Mouse (Mus musculus) lung, embryonic 14.5 days (tissue): ENCODE results near the gene Crlf1. TPM values are rescaled to one million over a fixed set of nuclear protein-coding genes. Genes with fewer than 3 reads are reported as not detected.
"Not testable (repeated sequence)": the region's sequence is repeated elsewhere in the genome, so short reads cannot be mapped to it uniquely, and the experiment has no call there.

Experiments
- ATAC-seq: fragments of 200-750 bp; cut with Nextera tagmentation; 2 replicates; pipeline ENCODE4 v1.8.0; 2017; ENCODE audit warnings: mild to moderate bottlenecking, moderate TSS enrichment, moderate library complexity; ENCODE audit not compliant: insufficient read depth
- DNase-seq: peaks from one replicate; pipeline ENCODE4 v3.0.0-alpha.2; 2015
- H3K27ac ChIP-seq: fragments of 300-500 bp; sonication (generic); 2 replicates; pipeline ENCODE4 v1.5.1; 2014; ENCODE audit warnings: low read depth, mild to moderate bottlenecking, moderate library complexity
- H3K27me3 ChIP-seq: fragments of 300-500 bp; sonication (generic); 2 replicates; pipeline ENCODE4 v1.6.1; 2014; ENCODE audit warnings: low read length, control low read depth; ENCODE audit not compliant: insufficient read depth
- H3K36me3 ChIP-seq: fragments of 300-500 bp; sonication (generic); 2 replicates; pipeline ENCODE4 v1.6.1; 2014; ENCODE audit warnings: control low read depth; ENCODE audit not compliant: insufficient read depth
- H3K4me1 ChIP-seq: fragments of 300-500 bp; sonication (generic); 2 replicates; pipeline ENCODE4 v1.6.1; 2014; ENCODE audit warnings: antibody characterized with exemption, control low read depth; ENCODE audit not compliant: insufficient read depth
- H3K4me2 ChIP-seq: fragments of 300-500 bp; sonication (generic); 2 replicates; pipeline ENCODE4 v1.6.1; 2014; ENCODE audit warnings: mild to moderate bottlenecking
- H3K4me3 ChIP-seq: fragments of 300-500 bp; sonication (generic); 2 replicates; pipeline ENCODE4 v1.5.1; 2014; ENCODE audit warnings: low read depth, low read length
- H3K9ac ChIP-seq: fragments of 300-500 bp; sonication (generic); 2 replicates; pipeline ENCODE4 v1.6.1; 2014
- H3K9me3 ChIP-seq: fragments of 300-500 bp; sonication (generic); 2 replicates; pipeline ENCODE4 v1.6.1; 2016; ENCODE audit warnings: low read depth, low read length, control low read depth
- CTCF ChIP-seq: IDR thresholded peaks from 2 replicates; pipeline ENCODE4 v1.5.1; 2016; ENCODE audit warnings: antibody characterized with exemption, low read depth
- WGBS: fragments of 180-500 bp; shearing (Covaris S2); extraction: QIAGEN DNeasy Blood & Tissue Kit; methylation state at CpG from one replicate; pipeline ENCODE4 v1.1.7; 2014; 5-methylcytosine and 5-hydroxymethylcytosine counted together
- polyA plus RNA-seq: library from polyadenylated mRNA; unstranded; fragments of >200 nt; fragmentation: Nextera tagmentation; extraction: Ambion mirVana; gene quantifications from 2 replicates; pipeline ENCODE4 v1.2.1, GENCODE M21; 2014

The Crlf1 gene
- polyA plus RNA-seq, 1 experiment from 2014 or later = 165 TPM

DNA sequence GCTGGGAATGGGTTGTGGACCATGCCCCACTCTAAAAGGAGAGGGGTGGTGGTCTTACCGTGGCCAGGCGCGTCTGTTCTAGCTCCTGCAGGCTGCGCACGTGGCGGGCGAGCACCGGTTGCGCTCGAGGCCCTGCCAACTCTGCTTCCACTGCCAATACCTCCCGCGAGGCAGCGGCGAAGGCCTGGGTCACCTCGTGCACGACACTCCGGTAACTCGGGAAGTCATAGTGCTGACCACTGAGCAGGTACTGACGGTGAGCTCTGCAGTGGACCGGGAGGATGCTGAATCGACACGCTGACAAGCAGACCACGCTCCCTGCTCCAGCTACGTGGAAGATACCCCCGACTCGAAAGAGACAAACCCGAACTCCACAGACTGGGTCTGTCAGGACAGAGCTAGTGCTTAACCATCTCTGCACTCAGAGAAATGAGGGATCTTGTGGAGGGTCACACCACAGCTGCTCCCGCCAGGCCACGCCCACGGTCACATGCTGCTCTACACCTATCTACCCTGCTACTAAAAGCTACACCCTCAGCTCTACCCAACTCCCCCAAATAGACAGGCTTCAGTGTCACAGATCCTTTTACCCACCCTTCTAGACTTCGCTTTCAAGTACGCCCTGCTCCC is 12.9 kb downstream of the Crlf1 start:
- Histone ChIP-seq H3K9me3 (no peaks in the 10 kb centered on the region), H3K27ac (peak overlapping the region; percentile 92), H3K27me3 (peaks cover 22% of the 10 kb centered on the region), H3K36me3 (peaks cover 35% of the 10 kb centered on the region), H3K4me3 (peak overlapping the region; percentile 67), H3K4me1 (peaks cover 18% of the 10 kb centered on the region), H3K4me2 (peak overlapping the region; percentile 83), H3K9ac (peak overlapping the region; percentile 82)
- no peak for TF ChIP-seq CTCF
- DNase-seq (no peak), ATAC-seq (peak; percentile 29; the same call in 1 of the 2 replicates)
- WGBS = 31% methylated on average over 32 of the region's 32 CpGs

DNA sequence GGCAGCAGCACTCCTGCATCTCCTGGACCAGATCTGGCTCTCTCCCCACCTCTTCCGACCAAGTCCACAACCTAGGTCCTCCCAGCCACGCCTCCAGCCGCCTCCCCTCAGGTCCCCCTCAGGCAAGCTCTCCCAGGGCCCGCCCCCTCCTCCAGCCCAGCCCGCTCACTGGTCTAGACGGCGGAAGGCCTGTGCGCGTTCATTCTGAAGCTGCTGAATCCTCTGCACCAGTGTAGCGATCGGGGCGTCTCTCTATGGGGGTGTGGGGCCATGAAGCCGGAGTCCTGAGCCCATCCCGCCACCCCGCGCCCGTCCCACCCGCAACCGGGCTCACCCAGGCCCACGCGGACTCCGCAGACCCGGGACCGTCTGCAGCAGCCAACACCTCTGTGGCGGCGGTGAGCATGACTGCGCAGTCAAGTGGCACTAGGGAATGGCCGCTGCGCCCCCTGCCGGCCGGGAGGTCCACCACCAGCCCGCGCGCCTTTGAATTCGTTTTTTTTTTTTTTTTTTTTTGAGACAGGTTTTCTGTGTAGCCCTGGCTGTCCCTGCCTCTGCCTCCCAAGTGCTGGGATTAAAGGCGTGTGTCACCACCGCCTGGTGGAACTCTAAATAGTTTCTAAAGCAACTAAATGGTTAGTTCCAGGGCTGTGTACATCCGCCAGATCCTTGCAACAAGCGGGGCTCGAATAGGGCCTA is 13.5 kb downstream of the Crlf1 start, which contains the start of gene Rex1bd:
Gene Rex1bd, minus strand, starts transcription at position 425 of the 699 bp plus-strand sequence.
- H3K4me1 ChIP-seq = peaks cover 22% of the 10 kb centered on the region
- peak; percentile 87 for ATAC-seq
- peaks cover 35% of the 10 kb centered on the region for H3K36me3 ChIP-seq
- peak; percentile 92 for TF ChIP-seq CTCF
- H3K9me3 ChIP-seq = no peaks in the 10 kb centered on the region
- H3K27ac ChIP-seq = peak within 1 kb of the TSS; percentile 92
- 2% methylated on average over 40 of the region's 40 CpGs for WGBS
- peak within 1 kb of the TSS; percentile 67 for H3K4me3 ChIP-seq
- peaks cover 15% of the 10 kb centered on the region; the same call in 1 of the 2 replicates for H3K27me3 ChIP-seq
- peak; percentile 96 for DNase-seq
- peak within 1 kb of the TSS; percentile 83 for H3K4me2 ChIP-seq
- peak within 1 kb of the TSS; percentile 82 for H3K9ac ChIP-seq

DNA sequence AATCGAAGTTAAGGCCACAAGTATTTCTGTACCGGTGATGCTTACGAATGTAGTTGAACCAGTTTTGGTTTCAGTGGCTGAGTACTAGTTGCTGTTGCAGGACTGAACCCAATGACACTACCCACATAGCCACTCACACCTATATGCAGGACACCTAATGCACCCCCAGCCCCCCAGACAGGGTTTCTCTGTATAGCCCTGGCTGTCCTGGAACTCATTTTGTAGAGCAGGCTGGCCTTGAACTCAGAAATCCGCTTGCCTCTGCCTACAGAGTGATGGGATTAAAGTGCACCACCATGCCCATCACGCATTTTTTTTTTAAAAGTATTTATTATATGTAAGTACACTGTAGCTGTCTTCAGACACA is 14.1 kb downstream of the Crlf1 start:
- no peak overlapping the region for H3K4me3 ChIP-seq
- H3K27ac ChIP-seq = 0 out of 2 replicates have a peak overlapping the region, but pooled peaks have one; percentile 20
- peaks cover 10% of the 10 kb centered on the region; the same call in 1 of the 2 replicates for H3K27me3 ChIP-seq
- H3K9ac ChIP-seq = no peak overlapping the region
- peaks cover 39% of the 10 kb centered on the region for H3K36me3 ChIP-seq
- TF ChIP-seq CTCF = no peak
- H3K4me1 ChIP-seq = peaks cover 21% of the 10 kb centered on the region
- ATAC-seq (no peak), DNase-seq (no peak)
- H3K9me3 ChIP-seq = no peaks in the 10 kb centered on the region
- 52% methylated on average over 5 of the region's 5 CpGs for WGBS
- H3K4me2 ChIP-seq = peak overlapping the region; percentile 83

DNA sequence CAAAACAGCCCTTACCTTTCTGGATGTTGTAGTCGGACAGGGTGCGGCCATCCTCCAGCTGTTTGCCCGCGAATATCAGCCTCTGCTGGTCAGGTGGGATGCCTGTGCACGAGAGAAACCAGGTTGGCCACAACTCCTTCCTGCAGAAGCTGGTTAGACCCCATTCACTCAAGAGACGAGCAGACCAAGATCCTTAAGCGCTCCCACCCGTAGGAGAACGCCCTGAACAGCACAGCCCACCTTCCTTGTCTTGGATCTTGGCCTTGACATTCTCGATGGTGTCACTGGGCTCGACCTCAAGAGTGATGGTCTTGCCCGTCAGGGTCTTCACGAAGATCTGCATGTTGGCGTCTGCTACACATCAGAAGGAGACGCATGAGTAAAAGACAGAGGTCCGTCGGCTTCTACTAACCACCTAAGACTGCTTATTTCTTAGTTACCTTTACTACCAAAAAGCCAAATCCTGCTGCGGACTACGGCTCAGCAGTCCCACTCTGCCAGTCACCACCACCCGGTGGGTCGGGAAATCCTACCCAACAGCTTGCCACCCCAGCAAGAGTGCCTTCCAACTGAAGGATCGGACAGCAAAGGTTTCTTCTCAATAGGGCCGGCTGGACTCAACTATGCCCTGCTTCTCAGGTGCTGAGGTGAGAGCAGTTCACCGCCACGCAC is 16.5 kb downstream of the Crlf1 start:
- Histone ChIP-seq H3K9me3 (no peaks in the 10 kb centered on the region), H3K27ac (peak overlapping the region; percentile 97), H3K36me3 (peaks cover 50% of the 10 kb centered on the region), H3K9ac (peak overlapping the region; percentile 96), H3K4me3 (peak overlapping the region; percentile 99), H3K4me1 (peaks cover 19% of the 10 kb centered on the region), H3K4me2 (peak overlapping the region; percentile 97), H3K27me3 (no peaks in the 10 kb centered on the region)
- no peak for TF ChIP-seq CTCF
- no peak for DNase-seq
- WGBS = 8% methylated on average over 25 of the region's 25 CpGs
- ATAC-seq = no peak

DNA sequence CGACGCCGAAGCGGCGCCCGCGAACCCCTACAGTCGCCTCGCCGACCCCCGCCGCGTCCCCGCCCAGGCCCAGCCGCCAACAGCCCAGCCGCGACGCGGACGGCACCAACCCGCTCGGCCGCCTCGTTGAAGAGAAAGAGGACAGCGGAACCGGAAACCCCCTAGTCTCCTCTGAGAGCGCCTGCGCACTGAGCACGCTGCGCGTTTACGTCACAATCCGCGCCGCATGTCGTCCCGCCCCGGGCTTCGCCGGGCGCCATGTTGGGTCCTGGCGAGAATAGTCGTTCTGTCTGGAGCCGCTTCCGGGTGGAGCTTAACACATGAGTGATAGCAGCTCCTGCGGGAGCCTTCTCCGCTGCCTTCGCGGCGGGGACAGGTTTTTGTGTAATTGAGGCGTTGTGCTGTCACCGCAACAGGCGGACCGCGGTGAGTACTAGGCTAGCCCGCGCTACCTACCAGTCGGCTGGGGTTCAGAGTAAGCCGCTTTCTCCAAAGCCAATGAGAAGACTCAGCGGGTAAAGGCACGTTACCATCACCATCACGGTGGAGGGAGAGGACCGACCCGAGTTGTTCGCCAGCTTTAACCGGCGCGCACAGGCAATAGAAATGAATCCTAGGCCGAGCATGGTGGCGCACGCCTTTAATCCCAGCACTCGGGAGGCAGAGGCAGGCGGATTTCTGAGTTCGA is 17.4 kb downstream of the Crlf1 start, which contains the start of gene Uba52:
Gene Uba52, minus strand, starts transcription at position 574 of the 688 bp plus-strand sequence.
- H3K9me3 ChIP-seq = no peaks in the 10 kb centered on the region
- H3K4me2 ChIP-seq = peak within 1 kb of the TSS; percentile 97
- no peaks in the 10 kb centered on the region for H3K27me3 ChIP-seq
- WGBS = under 1% methylated on average over 74 of the region's 74 CpGs
- ATAC-seq (peak; percentile 77), DNase-seq (peak; percentile 99)
- no peak for TF ChIP-seq CTCF
- peak within 1 kb of the TSS; percentile 97 for H3K27ac ChIP-seq
- H3K9ac ChIP-seq = peak within 1 kb of the TSS; percentile 96
- peak within 1 kb of the TSS; percentile 99 for H3K4me3 ChIP-seq
- H3K36me3 ChIP-seq = peaks cover 48% of the 10 kb centered on the region
- H3K4me1 ChIP-seq = peaks cover 19% of the 10 kb centered on the region

DNA sequence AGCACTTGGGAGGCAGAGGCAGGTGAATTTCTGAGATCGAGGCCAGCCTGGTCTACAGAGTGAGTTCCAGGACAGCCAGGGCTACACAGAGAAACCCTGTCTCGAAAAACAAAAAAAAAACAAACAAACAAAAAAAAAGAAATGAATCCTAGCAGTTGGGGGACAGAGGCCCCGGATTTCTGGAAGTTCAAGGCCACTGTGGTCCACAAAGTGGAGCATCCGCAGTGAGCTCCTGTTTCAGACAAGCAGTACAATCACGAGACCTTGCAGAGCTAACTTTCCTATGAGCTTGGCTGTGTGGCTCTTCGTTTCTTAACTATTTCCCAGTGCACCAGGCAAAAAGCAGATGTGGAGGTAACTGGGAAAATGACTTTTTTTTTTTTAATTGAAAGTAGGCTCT is 18.2 kb downstream of the Crlf1 start:
- Histone ChIP-seq H3K4me2 (peak overlapping the region; percentile 97), H3K4me3 (peak overlapping the region; percentile 99), H3K9ac (peak overlapping the region; percentile 96; the same call in 1 of the 2 replicates), H3K27ac (peak overlapping the region; percentile 46; the same call in 1 of the 2 replicates), H3K4me1 (peaks cover 11% of the 10 kb centered on the region; the same call in 1 of the 2 replicates), H3K36me3 (peaks cover 52% of the 10 kb centered on the region)
- not testable (repeated sequence) for H3K27me3 ChIP-seq, DNase-seq, H3K9me3 ChIP-seq, ATAC-seq
- WGBS = 75% methylated on average over 6 of the region's 6 CpGs
